Mouse (Mus musculus) neural tube, embryonic 11.5 days (tissue): ENCODE data around the gene Tbc1d25. TPM values are rescaled to one million over a fixed set of nuclear protein-coding genes. Genes with fewer than 3 reads are reported as not detected.

Experiments used
- ATAC-seq: fragments of 200-750 bp; cut with Nextera tagmentation; 2 replicates; pipeline ENCODE4 v1.8.0; 2017; ENCODE audit warnings: moderate number of reproducible peaks, mild to moderate bottlenecking, moderate TSS enrichment, moderate library complexity; ENCODE audit not compliant: insufficient read depth, low FRiP score, low TSS enrichment
- DNase-seq: peaks from one replicate; pipeline ENCODE4 v3.0.0-alpha.2; 2015; ENCODE audit warnings: low spot score
- H3K27ac ChIP-seq: fragments of 300-500 bp; sonication (generic); 2 replicates; pipeline ENCODE4 v1.5.1; 2014; ENCODE audit warnings: low read depth, mild to moderate bottlenecking, low read length
- H3K27me3 ChIP-seq: fragments of 300-500 bp; sonication (generic); 2 replicates; pipeline ENCODE4 v1.6.1; 2014; ENCODE audit warnings: mild to moderate bottlenecking, low read length, mixed read lengths; ENCODE audit not compliant: control insufficient read depth, insufficient read depth
- H3K36me3 ChIP-seq: fragments of 300-500 bp; sonication (generic); 2 replicates; pipeline ENCODE4 v1.6.1; 2014; ENCODE audit warnings: mild to moderate bottlenecking, low read length, moderate library complexity, mixed read lengths; ENCODE audit not compliant: control insufficient read depth, insufficient read depth
- H3K4me1 ChIP-seq: fragments of 300-500 bp; sonication (generic); 2 replicates; pipeline ENCODE4 v1.6.1; 2014; ENCODE audit warnings: low read length, mixed read lengths; ENCODE audit not compliant: control insufficient read depth, insufficient read depth
- H3K4me2 ChIP-seq: fragments of 300-500 bp; sonication (generic); 2 replicates; pipeline ENCODE4 v1.6.1; 2014; ENCODE audit warnings: low read depth, mild to moderate bottlenecking, moderate library complexity
- H3K4me3 ChIP-seq: fragments of 300-500 bp; sonication (generic); 2 replicates; pipeline ENCODE4 v1.5.1; 2014; ENCODE audit warnings: low read depth, low read length
- H3K9ac ChIP-seq: fragments of 300-500 bp; sonication (generic); 2 replicates; pipeline ENCODE4 v1.6.1; 2014; ENCODE audit warnings: mild to moderate bottlenecking, low read length
- H3K9me3 ChIP-seq: fragments of 300-500 bp; sonication (generic); 2 replicates; pipeline ENCODE4 v1.6.1; 2016; ENCODE audit warnings: low read length; ENCODE audit not compliant: control insufficient read depth
- WGBS: fragments of 180-500 bp; shearing (Covaris S2); extraction: QIAGEN DNeasy Blood & Tissue Kit; methylation state at CpG from one replicate; pipeline ENCODE4 v1.1.7; 2014; 5-methylcytosine and 5-hydroxymethylcytosine counted together
- polyA plus RNA-seq: library from polyadenylated mRNA; unstranded; fragments of >200 nt; fragmentation: Nextera tagmentation; extraction: Ambion mirVana; gene quantifications from 2 replicates; pipeline ENCODE4 v1.2.1, GENCODE M21; 2014

Tbc1d25 gene
- polyA plus RNA-seq: 13.5 and 14.8 TPM in 2 replicates

GRCm38 (mm10) chrX:8175504-8176385, at the start of gene Tbc1d25:
TSS of gene Tbc1d25 (minus strand) at chrX:8176181.
- no peaks in the 10 kb centered on the region for H3K9me3 ChIP-seq
- peak within 1 kb of the TSS; percentile 54 for H3K4me3 ChIP-seq
- H3K27me3 ChIP-seq: no peaks in the 10 kb centered on the region
- WGBS: 13% methylated on average over 56 of the region's 56 CpGs
- H3K4me1 ChIP-seq: no peaks in the 10 kb centered on the region
- H3K27ac ChIP-seq: no peak within 1 kb of the TSS
- H3K4me2 ChIP-seq: peak within 1 kb of the TSS; percentile 51
- H3K36me3 ChIP-seq: no peaks in the 10 kb centered on the region
- DNase-seq (peak; percentile 81), ATAC-seq (peak; percentile 82)
- peak within 1 kb of the TSS; percentile 53 for H3K9ac ChIP-seq

GRCm38 (mm10) chrX:8223473-8223872, 47.5 kb upstream of the Tbc1d25 start:
- H3K4me1 ChIP-seq: no peaks in the 10 kb centered on the region
- 91% methylated on average over 7 of the region's 7 CpGs for WGBS
- no peaks in the 10 kb centered on the region for H3K36me3 ChIP-seq
- H3K27ac ChIP-seq: no peak overlapping the region
- no peaks in the 10 kb centered on the region for H3K27me3 ChIP-seq
- H3K9ac ChIP-seq: no peak overlapping the region
- ATAC-seq: no peak
- H3K4me2 ChIP-seq: no peak overlapping the region
- H3K4me3 ChIP-seq: no peak overlapping the region
- no peak for DNase-seq
- no peaks in the 10 kb centered on the region for H3K9me3 ChIP-seq

- Histone ChIP-seq H3K27me3 (no peaks in the 10 kb centered on the region), H3K9ac (no peak overlapping the region), H3K4me3 (no peak overlapping the region), H3K36me3 (no peaks in the 10 kb centered on the region), H3K9me3 (no peaks in the 10 kb centered on the region), H3K27ac (no peak overlapping the region), H3K4me2 (no peak overlapping the region), H3K4me1 (no peaks in the 10 kb centered on the region)
- no peak for ATAC-seq
- no peak for DNase-seq
- WGBS: 64% methylated on average over 7 of the region's 7 CpGs
Measured at GRCm38 (mm10) chrX:8222678-8223421, 46.9 kb upstream of the Tbc1d25 start.

GRCm38 (mm10) chrX:8222296-8222677, 46.3 kb upstream of the Tbc1d25 start:
- Histone ChIP-seq H3K4me2 (no peak overlapping the region), H3K27me3 (no peaks in the 10 kb centered on the region), H3K4me1 (no peaks in the 10 kb centered on the region), H3K36me3 (no peaks in the 10 kb centered on the region), H3K27ac (no peak overlapping the region), H3K4me3 (no peak overlapping the region), H3K9ac (no peak overlapping the region), H3K9me3 (no peaks in the 10 kb centered on the region)
- ATAC-seq (no peak), DNase-seq (no peak)
- 80% methylated on average over 3 of the region's 3 CpGs for WGBS

- ATAC-seq: no peak
- H3K4me3 ChIP-seq: no peak overlapping the region
- H3K27me3 ChIP-seq: no peaks in the 10 kb centered on the region
- DNase-seq: no peak
- no peaks in the 10 kb centered on the region for H3K4me1 ChIP-seq
- no peaks in the 10 kb centered on the region for H3K9me3 ChIP-seq
- H3K4me2 ChIP-seq: no peak overlapping the region
- 33% methylated on average over 8 of the region's 8 CpGs for WGBS
- no peaks in the 10 kb centered on the region for H3K36me3 ChIP-seq
- no peak overlapping the region for H3K27ac ChIP-seq
- H3K9ac ChIP-seq: no peak overlapping the region
Measured at GRCm38 (mm10) chrX:8219651-8220050, 43.7 kb upstream of the Tbc1d25 start.

- H3K9me3 ChIP-seq: no peaks in the 10 kb centered on the region
- no peak overlapping the region for H3K27ac ChIP-seq
- H3K4me3 ChIP-seq: no peak overlapping the region
- H3K27me3 ChIP-seq: no peaks in the 10 kb centered on the region
- H3K4me1 ChIP-seq: no peaks in the 10 kb centered on the region
- no peak overlapping the region for H3K9ac ChIP-seq
- no peak for DNase-seq
- ATAC-seq: no peak
- H3K36me3 ChIP-seq: no peaks in the 10 kb centered on the region
- WGBS: 83% methylated on average over 2 of the region's 2 CpGs
- no peak overlapping the region for H3K4me2 ChIP-seq
Measured at GRCm38 (mm10) chrX:8218114-8218513, 42.1 kb upstream of the Tbc1d25 start.

- no peak for ATAC-seq
- Histone ChIP-seq H3K4me2 (no peak overlapping the region), H3K27ac (no peak overlapping the region), H3K36me3 (no peaks in the 10 kb centered on the region), H3K4me3 (no peak overlapping the region), H3K4me1 (no peaks in the 10 kb centered on the region), H3K27me3 (no peaks in the 10 kb centered on the region), H3K9me3 (no peaks in the 10 kb centered on the region), H3K9ac (no peak overlapping the region)
- WGBS: 52% methylated on average over 6 of the region's 6 CpGs
- no peak for DNase-seq
Measured at GRCm38 (mm10) chrX:8217383-8217782, 41.4 kb upstream of the Tbc1d25 start.

GRCm38 (mm10) chrX:8211490-8212207, 35.7 kb upstream of the Tbc1d25 start:
- H3K27me3 ChIP-seq: no peaks in the 10 kb centered on the region
- H3K4me1 ChIP-seq: no peaks in the 10 kb centered on the region
- H3K4me3 ChIP-seq: no peak overlapping the region
- no peak overlapping the region for H3K9ac ChIP-seq
- H3K9me3 ChIP-seq: no peaks in the 10 kb centered on the region
- WGBS: 84% methylated on average over 7 of the region's 7 CpGs
- no peaks in the 10 kb centered on the region for H3K36me3 ChIP-seq
- DNase-seq (no peak), ATAC-seq (no peak)
- H3K4me2 ChIP-seq: no peak overlapping the region
- H3K27ac ChIP-seq: no peak overlapping the region
